Mouse (Mus musculus): Measurements from ENCODE around the gene Gm3336.
A peak's percentile ranks its signal among the peaks of the same experiment; 100 is the strongest.

The Gm3336 gene

GRCm38 (mm10) chr8:70716521-70717400 lies 1.6 kb upstream of the Gm3336 start:
- DNase-seq (ENCODE audit: extremely low spot score) = no peak

- no peak for DNase-seq (ENCODE audit: extremely low spot score)
Observed at GRCm38 (mm10) chr8:70719796-70720270, 1.5 kb downstream of the Gm3336 start.

- peak; percentile 79 for DNase-seq (ENCODE audit: extremely low spot score)
Observed at GRCm38 (mm10) chr8:70720739-70721138, 2.4 kb downstream of the Gm3336 start.

GRCm38 (mm10) chr8:70721601-70722000 lies 3.3 kb downstream of the Gm3336 start:
- no peak for DNase-seq (ENCODE audit: extremely low spot score)

GRCm38 (mm10) chr8:70723486-70724210 lies 5.3 kb downstream of the Gm3336 start, which contains the start of gene Pde4c:
TSS of gene Pde4c (plus strand) at chr8:70723720.
- DNase-seq (ENCODE audit: extremely low spot score) = no peak

- no peak for DNase-seq (ENCODE audit: extremely low spot score)
Observed at GRCm38 (mm10) chr8:70724216-70724615, 5.9 kb downstream of the Gm3336 start.

- DNase-seq (ENCODE audit: extremely low spot score) = peak; percentile 36
Observed at GRCm38 (mm10) chr8:70725792-70726447, 7.6 kb downstream of the Gm3336 start.

- DNase-seq (ENCODE audit: extremely low spot score) = no peak
Observed at GRCm38 (mm10) chr8:70726721-70727120, 8.4 kb downstream of the Gm3336 start.

GRCm38 (mm10) chr8:70729808-70730475 lies 11.6 kb downstream of the Gm3336 start:
- DNase-seq (ENCODE audit: extremely low spot score) = no peak

- no peak for DNase-seq (ENCODE audit: extremely low spot score)
Observed at GRCm38 (mm10) chr8:70730956-70731355, 12.6 kb downstream of the Gm3336 start.

GRCm38 (mm10) chr8:70737705-70738104 lies 19.4 kb downstream of the Gm3336 start:
- no peak for DNase-seq (ENCODE audit: extremely low spot score)

- DNase-seq (ENCODE audit: extremely low spot score) = no peak
Observed at GRCm38 (mm10) chr8:70738211-70738610, 19.9 kb downstream of the Gm3336 start.

GRCm38 (mm10) chr8:70741661-70742060 lies 23.3 kb downstream of the Gm3336 start:
- no peak for DNase-seq (ENCODE audit: extremely low spot score)

- DNase-seq (ENCODE audit: extremely low spot score) = no peak
Observed at GRCm38 (mm10) chr8:70742176-70742575, 23.8 kb downstream of the Gm3336 start.

GRCm38 (mm10) chr8:70742981-70743655 lies 24.8 kb downstream of the Gm3336 start:
- DNase-seq (ENCODE audit: extremely low spot score) = peak; percentile 36

- DNase-seq (ENCODE audit: extremely low spot score) = peak; percentile 54
Observed at GRCm38 (mm10) chr8:70743656-70744590, 25.6 kb downstream of the Gm3336 start.

- DNase-seq (ENCODE audit: extremely low spot score) = no peak
Observed at GRCm38 (mm10) chr8:70744806-70745205, 26.5 kb downstream of the Gm3336 start.

GRCm38 (mm10) chr8:70745691-70746220 lies 27.4 kb downstream of the Gm3336 start:
- DNase-seq (ENCODE audit: extremely low spot score) = no peak

- DNase-seq (ENCODE audit: extremely low spot score) = no peak
Observed at GRCm38 (mm10) chr8:70746676-70747075, 28.3 kb downstream of the Gm3336 start.
